Mouse (Mus musculus): ENCODE results near the gene Fam198b. TPM values are rescaled to one million over a fixed set of nuclear protein-coding genes. Genes with fewer than 3 reads are reported as not detected.

The Fam198b gene
- total RNA-seq, 2 experiments from 2014 or later, result 4.8 to 5.8 TPM

DNA sequence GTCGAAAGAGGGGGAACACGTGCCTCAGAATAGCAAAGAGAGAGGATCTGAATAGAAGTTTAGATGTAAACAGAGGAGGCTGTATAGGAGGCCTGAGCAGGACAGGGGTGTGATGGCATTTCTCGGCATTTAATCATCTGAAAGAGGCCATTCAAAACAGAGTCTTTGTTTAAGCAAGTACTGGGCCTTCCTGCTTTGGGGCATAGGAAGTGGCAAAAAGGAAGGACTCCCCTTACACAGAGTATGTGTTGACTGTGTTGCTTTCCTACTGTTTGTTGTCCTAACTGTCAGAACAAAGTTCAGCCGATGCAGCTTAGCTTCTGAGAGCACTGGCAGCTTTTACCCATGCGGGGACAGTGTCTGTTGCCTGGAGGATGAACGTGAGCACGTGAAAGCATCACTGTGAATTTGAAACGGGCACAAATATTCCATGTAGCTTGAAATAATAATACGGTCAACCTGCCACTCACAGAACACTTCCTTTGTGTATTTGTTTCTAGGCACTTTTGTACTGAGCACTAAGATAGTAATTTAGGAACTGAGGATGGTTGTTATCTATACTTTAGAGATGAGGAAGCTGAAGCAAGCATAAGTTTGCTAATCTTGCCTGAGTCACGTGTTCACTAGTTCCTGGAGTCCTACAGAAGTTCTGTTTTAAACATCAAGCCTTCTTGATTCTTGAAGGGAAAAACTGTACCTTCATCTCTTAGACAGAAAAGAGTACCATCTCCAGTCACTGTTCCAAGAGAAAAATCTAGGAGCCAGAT, 26.2 kb downstream of the Fam198b start:
- Histone ChIP-seq H3K4me3 (no peak overlapping the region), H3K27ac (no peak overlapping the region)
- no peak for TF ChIP-seq CTCF (conservative IDR thresholded peaks at IDR 0.05)
- DNase-seq (ENCODE audit: low spot score in 2 of 2), result no peak

DNA sequence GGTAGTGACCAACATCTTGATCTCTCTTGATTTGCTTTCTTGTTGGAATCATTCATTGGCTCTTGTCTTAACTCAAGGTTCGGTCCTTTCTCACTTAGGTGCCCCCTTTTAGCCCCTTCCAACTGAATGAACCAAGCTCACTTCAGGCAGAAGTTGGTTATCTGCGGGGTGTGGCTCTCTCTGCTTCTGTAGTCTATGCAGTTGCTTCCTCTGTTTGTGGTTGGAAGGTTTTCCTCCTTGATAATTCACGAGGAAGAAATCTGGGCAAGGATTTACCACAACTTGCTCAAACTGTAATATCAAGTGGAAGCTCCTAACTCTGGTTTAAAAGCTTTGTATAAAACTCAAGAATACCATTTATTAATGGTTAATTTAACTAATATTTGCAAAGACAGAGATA, 26.8 kb downstream of the Fam198b start:
- H3K27ac ChIP-seq, result no peak overlapping the region
- DNase-seq (ENCODE audit: low spot score in 2 of 2), result no peak
- TF ChIP-seq CTCF (conservative IDR thresholded peaks at IDR 0.05), result no peak

DNA sequence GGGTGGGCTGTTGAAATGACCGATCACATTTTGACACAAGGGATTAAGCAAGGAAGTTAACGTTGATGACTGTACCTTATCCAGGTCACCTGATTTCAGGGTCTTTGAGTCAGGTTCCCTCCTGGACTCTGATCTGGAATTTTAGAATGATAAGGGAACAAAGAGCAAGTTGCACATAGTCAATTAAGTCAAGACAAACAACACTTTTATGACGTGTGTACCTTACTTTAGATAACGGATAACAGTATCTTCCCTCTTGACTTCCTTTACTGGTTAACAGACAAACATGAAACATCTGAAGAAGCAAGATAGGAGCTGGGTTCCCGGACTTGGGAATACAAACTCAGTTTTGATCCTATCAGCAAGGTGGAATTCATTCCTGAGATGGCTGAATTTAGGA, 29.7 kb downstream of the Fam198b start:
- no peak for DNase-seq (ENCODE audit: low spot score in 2 of 2)
- Histone ChIP-seq H3K27ac (no peak overlapping the region), H3K4me3 (no peak overlapping the region)
- no peak for TF ChIP-seq CTCF (conservative IDR thresholded peaks at IDR 0.05)

More for the DNA sequence above, 26.8 kb downstream of the Fam198b start:
- no peak overlapping the region for H3K4me3 ChIP-seq

DNA sequence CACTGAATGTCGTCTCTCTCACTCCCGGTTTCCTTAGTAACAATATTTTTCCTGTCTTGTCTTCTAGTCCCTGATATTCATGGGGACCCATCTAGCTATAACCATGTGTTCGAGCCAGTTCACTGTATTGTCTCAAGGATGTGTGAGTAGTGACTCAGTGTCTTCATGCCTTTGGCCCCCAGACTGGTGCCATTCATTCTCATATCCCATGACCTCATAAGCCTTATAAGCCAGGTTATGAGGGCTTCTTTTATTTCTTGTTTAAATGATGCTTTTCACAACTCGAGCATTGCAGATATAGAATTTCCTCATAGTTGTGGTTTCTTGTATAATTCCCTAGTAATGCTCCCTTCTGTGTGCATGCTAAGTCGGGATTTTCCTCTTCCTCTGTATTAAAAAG, 31.9 kb downstream of the Fam198b start:
- DNase-seq (ENCODE audit: low spot score in 2 of 2), result no peak
- H3K27ac ChIP-seq, result no peak overlapping the region
- no peak overlapping the region for H3K4me3 ChIP-seq
- TF ChIP-seq CTCF (conservative IDR thresholded peaks at IDR 0.05), result no peak

DNA sequence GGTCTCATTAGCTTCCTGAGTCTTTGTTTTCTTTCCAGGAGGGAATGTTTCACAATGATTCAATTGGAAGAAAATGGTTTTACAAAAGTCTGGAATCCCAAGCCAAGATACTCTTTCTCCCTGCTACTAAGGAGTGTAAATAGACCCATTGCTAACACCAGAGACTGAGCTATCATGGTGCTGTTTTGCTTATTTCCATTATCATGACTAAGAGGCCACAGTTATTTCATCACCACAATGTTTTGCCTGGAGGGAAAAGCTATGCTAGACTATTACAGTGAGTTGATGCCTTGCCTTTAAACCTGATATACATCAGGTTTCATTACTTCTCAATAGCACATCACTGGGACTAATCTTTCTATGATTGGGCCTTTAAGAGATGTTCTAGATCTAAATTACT, 34.4 kb downstream of the Fam198b start:
- no peak for TF ChIP-seq CTCF (conservative IDR thresholded peaks at IDR 0.05)
- no peak overlapping the region for H3K4me3 ChIP-seq
- DNase-seq (ENCODE audit: low spot score in 2 of 2), result no peak
- no peak overlapping the region for H3K27ac ChIP-seq

DNA sequence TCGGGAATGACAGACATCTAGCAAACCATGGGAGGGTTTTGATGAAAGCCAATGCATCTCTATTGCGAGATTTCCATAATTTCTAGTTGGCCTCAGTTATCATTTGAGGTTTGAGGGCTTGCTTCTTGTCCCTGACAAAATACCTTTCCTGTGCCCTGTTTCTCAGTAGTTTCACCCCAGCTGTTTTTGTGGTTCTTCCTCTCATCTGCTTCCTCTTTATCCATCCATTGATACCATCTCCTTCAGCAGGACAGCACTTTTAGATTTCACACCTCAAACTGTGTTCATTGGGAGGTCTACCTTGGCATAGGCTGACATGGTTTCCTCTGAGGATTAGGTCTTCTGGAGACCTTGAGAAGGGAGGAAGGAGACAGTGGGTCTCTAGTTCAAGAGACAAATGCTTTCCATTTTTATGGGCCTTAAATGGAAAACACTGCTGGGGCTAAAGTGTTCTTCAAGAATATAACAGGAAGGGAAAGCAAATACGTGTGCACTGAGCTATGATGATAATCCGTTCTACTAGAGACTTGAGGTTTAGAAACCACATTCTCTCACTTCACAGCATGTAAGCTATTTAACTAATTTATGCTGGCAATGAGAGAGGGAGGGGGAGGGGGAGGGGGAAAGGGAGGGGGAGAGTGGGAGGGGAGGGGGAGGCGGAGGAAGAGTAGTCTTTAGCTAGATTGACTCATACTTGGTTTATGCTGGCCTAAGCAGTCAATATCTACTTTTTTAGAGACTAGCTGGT, 41.8 kb downstream of the Fam198b start:
- Histone ChIP-seq H3K27ac (no peak overlapping the region), H3K4me3 (no peak overlapping the region)
- TF ChIP-seq CTCF (conservative IDR thresholded peaks at IDR 0.05), result no peak
- DNase-seq (ENCODE audit: low spot score in 2 of 2), result no peak

DNA sequence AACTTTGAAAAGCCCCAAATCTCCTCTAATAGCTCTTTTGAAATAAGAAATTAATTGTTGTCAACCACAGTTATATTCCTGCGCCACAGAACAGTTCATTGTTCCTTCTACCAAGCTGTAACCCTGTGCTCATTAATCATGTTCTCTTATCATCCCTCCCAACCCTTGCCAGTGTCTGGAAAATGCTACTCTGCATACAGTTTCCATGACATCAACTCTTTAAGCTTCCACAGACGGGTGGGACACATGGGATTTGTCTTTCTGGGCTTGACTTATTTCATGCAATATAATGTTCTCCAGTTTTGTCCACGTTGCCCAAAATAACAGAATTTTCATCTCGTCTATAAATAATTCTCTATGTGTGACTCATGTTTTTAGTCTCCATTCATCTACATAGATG, 42.7 kb downstream of the Fam198b start:
- Histone ChIP-seq H3K27ac (no peak overlapping the region), H3K4me3 (no peak overlapping the region)
- DNase-seq (ENCODE audit: low spot score in 2 of 2), result no peak
- TF ChIP-seq CTCF (conservative IDR thresholded peaks at IDR 0.05), result no peak

DNA sequence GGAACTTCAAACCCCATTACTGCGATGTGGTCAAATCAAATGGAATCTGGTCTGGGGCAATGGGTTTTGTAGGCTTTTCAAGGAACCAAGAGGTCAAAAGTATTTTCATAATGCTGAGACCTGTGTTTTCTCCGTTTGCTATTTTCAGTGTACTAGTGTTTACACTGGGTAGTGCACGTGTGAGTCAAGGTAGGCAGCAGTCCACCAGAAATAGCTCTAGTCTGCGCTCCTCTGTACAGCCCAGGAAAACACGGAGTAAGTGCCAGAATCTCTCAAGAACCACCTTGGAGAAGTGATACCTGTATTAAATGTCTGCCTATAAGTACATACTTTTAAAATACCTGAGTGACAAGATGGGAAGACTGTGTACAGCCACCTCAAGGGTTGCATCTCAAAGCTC, 44.1 kb downstream of the Fam198b start:
- DNase-seq (ENCODE audit: low spot score in 2 of 2), result no peak

DNA sequence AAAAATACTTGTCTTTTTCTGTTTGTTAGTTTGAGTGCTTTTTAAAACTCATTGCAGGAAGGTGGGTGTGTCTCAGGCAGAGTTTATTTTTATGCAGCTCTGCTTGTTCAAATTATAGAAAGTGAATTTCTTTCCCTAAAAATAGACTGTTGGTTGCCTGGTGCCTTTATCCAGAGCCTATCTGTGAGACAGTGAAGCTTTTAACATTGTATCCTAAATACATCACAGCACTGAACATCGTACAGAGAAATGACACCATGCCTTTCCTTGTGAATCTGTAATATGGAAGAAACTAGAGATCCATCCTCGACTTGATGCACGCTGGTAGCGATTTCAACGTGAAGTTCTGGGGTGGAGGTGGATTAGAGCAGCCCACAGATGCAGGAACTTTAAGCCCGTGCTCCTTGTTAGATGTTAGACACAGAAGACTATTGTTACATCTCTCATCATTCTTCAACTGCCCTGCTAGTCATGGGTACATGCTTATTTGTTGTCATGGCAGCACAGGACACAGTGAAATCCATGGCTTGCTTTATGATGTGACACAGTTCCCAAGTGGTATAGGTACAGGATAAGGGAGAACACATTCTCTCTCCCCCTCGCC, 45.9 kb downstream of the Fam198b start:
- DNase-seq (ENCODE audit: low spot score in 2 of 2), result no peak
- no peak overlapping the region for H3K4me3 ChIP-seq
- TF ChIP-seq CTCF (conservative IDR thresholded peaks at IDR 0.05), result no peak
- H3K27ac ChIP-seq, result peak overlapping the region; percentile 68

More for the DNA sequence above, 44.1 kb downstream of the Fam198b start:
- Histone ChIP-seq H3K27ac (no peak overlapping the region), H3K4me3 (no peak overlapping the region)
- 0 out of 2 replicates have a peak, but pooled peaks have one; percentile 8 for TF ChIP-seq CTCF (conservative IDR thresholded peaks at IDR 0.05)

DNA sequence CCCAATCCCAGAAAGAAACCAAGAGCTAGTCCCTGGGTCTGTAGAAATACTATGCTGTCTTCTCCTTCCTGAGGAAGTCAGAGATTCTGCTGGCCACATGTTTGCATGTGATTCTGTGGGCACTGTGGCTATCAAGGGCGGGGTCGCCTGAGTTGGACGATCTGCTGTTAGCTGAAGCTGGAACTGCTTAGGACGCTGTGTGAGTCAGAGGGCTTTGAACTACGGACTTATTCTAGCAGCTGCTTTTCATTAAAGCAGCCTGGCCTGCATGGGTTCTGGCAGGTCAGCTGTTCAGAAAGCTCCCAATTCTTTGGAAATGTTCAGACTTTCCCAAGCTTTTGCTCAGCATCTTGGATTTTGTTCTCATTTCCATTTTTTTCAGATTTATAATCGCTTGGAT, 51.9 kb downstream of the Fam198b start:
- TF ChIP-seq CTCF (conservative IDR thresholded peaks at IDR 0.05), result no peak
- no peak for DNase-seq (ENCODE audit: low spot score in 2 of 2)
- H3K4me3 ChIP-seq, result no peak overlapping the region
- H3K27ac ChIP-seq, result no peak overlapping the region

DNA sequence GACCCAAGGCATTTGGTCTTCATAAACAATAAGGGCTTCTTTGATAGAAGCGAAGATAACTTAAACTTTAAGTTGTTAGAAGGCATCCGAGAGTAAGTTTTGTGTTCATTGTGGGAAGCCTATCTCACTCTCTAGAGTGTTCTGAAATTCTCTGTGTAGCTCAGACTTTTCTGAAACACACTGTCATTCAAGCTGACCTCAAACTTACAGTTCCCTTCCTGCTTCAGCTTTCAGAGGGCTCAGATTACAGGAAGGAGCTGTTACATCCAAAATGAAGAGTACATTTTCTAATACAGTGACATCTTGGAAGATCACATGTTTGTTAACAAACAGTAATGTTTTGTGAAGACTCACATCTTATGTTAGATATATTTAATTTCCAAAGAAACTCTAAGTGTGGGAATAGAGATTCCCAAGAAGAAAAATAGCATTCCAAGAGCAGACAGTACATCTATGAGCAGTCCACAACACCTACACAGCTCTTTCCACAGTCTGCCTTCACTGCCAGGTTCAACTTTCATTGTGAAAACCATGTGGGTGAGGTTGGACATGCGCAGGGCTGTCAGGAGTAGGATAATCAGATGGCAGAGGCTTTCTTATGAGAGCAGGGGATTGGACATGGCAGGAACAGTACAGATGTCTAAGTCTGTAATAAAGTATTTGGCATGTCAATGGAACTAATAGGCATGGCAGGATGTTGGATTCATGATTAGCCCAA, 52.6 kb downstream of the Fam198b start:
- DNase-seq (ENCODE audit: low spot score in 2 of 2), result no peak
- TF ChIP-seq CTCF (conservative IDR thresholded peaks at IDR 0.05), result no peak
- Histone ChIP-seq H3K27ac (no peak overlapping the region), H3K4me3 (no peak overlapping the region)

DNA sequence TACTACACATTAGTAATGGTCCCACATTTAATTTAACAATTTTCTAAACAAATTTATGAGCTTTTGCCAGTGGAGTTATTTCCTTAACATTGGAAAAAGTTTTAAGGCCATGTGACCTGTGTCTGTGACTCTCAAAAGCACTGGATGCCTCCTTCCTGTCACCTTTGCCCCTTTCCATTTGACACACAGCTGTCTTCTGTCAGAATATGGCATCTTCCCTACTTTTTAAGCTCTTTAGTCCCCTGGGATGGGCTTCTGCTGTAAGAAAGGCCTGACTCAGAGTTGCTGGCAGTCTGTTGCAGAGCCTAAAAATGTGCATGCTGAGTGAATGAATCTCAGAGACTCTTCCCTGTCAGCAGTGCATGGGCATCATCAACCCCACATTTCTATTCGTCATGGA, 63.4 kb downstream of the Fam198b start:
- no peak overlapping the region for H3K4me3 ChIP-seq

DNA sequence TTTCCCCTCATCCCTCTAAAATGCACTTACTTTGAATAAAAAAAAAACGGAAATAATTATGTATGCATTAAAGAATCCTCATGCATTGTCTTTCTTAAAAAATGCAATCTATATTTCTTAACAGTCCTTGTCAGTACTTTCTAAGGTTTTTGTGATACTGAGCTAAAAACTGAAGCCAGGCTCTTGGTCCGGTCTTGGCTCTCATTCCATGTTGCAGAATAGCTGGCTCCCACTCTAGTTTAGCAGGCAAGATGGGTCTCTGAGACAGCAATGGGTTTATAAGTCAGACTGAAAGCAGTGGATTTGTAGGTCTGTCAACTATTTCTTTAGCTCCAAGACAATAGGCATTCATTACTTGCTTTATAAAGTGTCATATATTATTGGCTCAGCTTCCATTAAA, 63.8 kb downstream of the Fam198b start:
- Histone ChIP-seq H3K27ac (no peak overlapping the region), H3K4me3 (no peak overlapping the region)
- TF ChIP-seq CTCF (conservative IDR thresholded peaks at IDR 0.05), result no peak
- no peak for DNase-seq (ENCODE audit: low spot score in 2 of 2)

More for the DNA sequence above, 63.4 kb downstream of the Fam198b start:
- no peak for DNase-seq (ENCODE audit: low spot score in 2 of 2)
- TF ChIP-seq CTCF (conservative IDR thresholded peaks at IDR 0.05), result no peak
- H3K27ac ChIP-seq, result no peak overlapping the region
